Mouse (Mus musculus): ENCODE measurements around the gene Ubtf.

DNA sequence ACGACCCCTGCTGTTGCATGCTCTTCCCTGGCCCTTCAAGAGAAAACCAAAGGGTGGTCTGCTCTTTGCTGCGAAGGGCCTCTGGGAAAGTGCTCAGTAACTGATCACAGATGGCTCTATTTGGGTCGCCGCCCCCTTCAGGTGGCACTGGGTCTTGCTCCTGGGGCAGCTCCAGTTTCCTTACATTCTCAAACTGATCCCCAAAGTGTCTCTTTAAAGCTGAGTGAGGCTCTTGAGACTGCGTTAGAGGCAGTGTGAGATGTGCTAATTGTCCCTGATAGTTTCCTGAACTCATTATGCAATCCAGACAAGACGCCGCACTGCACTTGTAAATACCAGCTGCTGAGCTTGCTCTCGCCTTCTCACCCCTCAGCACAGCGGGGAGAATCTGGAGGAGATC, 62.0 kb downstream of the Ubtf start:
- TF ChIP-seq POLR2A (IDR thresholded peaks at IDR 0.05; ENCODE audit: borderline replicate concordance, insufficient read depth, low read length) (no peak), CTCF (IDR thresholded peaks at IDR 0.05; ENCODE audit: borderline replicate concordance, insufficient read depth, low read depth, low read length) (peak; percentile 29; the same call in 1 of the 2 replicates)
